Mouse (Mus musculus): ENCODE results near the gene Brd4.

The Brd4 gene

GRCm38 (mm10) chr17:32284262-32285137 lies at the start of gene Brd4:
TSS of gene Brd4 (minus strand) at chr17:32284722.
- DNase-seq (ENCODE audit: low read depth), result peak; percentile 96

DNA sequence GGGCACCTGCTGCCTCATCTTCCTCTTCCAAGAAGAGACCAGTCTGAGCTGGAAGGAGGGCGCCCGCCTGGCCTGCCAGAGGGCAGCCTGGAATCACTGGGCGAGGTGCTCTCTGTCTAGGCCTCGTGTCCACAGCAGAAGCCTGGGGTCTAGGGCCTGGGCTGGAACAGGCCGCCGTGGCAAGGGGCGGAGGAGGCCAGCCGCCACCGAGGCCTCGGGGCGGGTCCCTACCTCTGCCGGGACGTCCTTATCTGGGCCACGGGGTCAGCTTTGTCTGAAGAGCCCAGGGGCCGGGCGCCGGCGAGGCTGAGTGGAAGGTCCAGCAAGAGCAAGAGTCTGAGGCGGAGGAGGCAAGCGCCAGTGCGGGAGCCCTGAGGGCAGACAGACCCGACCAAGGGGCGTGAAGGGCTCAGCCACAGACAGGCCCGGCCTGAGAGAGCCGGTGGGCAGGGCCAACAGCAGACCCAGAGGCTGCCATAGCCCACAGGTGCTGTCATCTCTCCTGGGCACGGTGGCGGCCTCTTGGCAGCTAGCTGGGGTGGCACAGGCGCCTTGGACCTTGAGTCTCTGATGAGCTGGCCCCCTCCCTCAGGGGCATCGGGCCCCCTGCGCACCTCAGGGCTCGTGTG lies 49.3 kb upstream of the Brd4 start:
- no peak for DNase-seq (ENCODE audit: low read depth)

DNA sequence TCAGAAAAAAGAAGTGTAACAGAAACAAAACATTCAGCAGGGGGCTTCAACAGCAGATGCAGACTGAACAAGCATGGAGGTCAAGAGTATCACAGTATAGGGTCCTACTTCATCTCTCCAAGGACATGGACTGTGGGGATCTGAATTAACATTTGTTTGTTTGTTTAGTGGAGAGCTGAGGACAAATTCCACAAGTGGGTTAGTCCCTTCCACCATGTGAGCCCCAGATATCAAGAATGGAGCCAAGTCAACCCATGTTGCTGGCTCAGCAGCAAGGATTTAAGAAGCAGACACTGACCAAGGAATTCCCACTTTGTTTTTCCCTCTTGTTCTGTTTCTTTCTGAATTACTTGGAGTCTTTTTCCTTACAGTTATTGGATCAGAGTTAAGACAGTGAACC lies 43.0 kb upstream of the Brd4 start:
- no peak for DNase-seq (ENCODE audit: low read depth)

DNA sequence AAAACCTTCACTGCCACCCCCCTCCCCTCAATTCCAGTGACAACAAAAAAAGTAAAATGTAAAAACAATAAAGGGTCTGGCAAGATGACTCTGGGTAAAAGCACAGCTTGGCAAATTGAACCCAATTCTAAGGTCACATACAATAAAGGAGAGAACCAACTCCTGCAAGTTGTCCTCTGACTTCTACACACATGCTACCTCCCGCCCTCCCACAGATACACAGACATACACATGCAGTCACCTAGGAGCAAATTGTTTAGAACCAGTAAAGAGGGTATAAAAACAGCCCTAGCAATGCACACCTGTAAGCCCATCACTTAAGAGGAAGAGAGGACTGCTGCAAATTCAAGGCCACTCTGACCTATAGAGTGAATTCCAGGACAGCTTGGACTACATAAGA lies 38.3 kb upstream of the Brd4 start:
- DNase-seq (ENCODE audit: low read depth), result no peak

GRCm38 (mm10) chr17:32321836-32322235 lies 37.3 kb upstream of the Brd4 start:
- DNase-seq (ENCODE audit: low read depth), result peak; percentile 20

- no peak for DNase-seq (ENCODE audit: low read depth)
Observed at GRCm38 (mm10) chr17:32321390-32321734, 36.8 kb upstream of the Brd4 start.

DNA sequence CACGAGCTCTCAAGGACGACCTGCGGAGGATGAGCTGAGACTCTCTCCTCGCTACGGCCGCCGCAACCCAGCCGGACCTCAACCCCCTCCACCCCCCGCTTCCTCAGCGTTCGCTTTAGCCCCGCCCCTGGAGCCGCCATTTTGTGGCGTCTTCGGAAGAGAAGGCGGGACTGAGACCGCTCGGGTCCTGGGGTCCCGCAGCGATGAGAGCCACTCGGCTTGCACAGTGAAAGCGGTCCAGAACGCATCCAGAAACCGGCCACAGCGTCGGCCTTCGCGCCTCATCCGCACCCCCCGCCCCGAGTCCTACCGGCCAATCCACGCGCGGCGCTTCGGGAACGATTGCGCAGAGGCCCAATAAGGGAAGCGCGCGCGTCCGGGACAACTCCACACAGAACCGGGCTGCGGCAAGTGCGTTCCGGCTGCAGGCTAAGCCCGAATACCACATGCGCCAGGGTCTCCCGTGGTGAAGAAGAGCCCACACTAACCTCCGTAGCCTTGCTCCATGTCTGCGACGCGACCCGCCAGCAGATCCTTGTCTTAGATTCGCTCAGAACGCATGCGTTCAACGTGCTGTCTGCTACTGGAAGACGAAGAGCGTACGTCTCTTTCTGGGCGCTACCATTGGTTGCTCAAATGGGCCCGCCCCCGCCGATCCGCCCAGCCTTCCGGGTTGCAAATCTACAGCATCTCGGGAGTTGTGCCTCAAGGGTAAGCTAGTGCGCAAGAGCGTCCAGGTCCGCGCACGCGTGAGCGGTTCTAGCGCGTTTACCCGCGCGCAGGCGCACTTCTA lies 36.3 kb upstream of the Brd4 start, which contains the start of gene Akap8:
Akap8 (minus strand) TSS at position 642 of the 793 bp plus-strand sequence.
- peak; percentile 99 for DNase-seq (ENCODE audit: low read depth)

DNA sequence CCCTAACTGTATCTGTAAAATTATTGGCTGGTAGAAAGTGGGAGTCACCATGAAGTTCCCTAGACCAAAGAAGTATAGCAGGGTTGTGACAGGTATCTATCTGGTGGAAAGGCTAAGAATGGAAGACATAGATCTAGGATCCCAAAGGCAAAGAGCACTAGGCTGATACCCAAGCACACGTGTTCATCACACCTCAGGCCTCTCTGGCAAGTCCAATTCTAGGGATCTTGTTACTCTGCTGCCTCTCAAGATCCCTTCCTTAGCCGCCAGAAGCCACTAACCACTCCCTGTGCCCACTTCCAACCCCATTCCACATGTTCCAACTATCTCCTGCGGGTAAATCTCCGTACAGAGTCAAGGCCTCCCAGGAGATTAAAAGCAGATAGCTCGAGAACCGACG lies 35.4 kb upstream of the Brd4 start:
- DNase-seq (ENCODE audit: low read depth), result peak; percentile 19

DNA sequence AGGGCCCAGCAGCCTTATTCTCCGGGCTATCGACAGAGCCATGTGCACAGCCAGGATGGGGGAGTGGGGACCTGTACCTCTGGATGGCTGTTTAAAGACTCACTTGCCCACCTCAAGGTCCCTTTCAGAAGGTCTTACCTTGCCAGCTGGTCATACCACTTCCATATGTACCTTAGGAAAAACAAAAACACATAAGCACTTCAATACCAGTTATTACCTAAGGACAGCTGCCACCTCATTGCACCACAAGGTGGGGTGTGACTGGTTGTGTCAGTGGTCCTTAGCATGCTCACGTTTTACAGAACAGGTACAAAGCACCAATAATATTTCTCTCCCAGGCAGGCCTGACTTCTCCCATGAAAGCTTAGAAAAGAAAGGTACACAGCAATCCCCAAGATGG lies 33.2 kb upstream of the Brd4 start:
- DNase-seq (ENCODE audit: low read depth), result no peak

GRCm38 (mm10) chr17:32317032-32317431 lies 32.5 kb upstream of the Brd4 start:
- DNase-seq (ENCODE audit: low read depth), result no peak

DNA sequence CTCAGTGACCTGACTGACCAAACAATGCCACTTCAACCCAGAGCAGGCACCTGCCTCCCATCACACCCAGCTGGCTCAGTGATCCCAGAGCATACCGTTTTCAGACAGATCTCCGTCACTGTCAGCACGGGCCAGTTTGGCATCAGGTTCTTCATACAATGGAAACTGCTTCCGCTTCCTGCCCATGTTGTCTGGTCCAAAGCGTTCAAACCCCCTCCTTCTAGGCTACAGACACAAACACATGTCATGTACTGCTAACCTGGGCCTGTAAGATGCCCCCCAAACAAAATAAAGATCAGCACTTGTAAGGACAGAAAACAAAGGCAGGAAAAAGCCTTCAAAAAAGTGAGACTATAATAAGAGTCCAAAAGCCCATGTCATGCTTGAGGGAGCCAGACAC lies 31.0 kb upstream of the Brd4 start:
- no peak for DNase-seq (ENCODE audit: low read depth)

DNA sequence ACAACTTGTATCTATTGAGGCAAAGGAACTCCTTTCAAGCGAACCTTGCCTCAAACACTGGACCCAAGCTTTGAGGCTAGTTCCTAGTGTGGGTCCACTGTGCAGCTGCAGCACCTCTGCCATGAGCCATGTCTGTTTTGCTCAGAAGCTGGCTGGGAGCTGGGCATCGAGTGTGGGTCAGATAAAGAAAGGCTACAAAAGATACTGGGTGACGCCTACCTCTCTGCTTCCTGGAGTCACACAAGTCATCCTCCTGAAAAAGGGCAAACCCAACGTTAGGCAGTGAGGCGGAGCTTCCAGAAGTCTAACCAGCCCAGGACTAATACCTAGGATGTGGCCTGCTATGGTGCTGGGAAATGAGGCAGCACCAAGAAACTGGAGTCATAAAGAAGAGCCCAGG lies 29.4 kb upstream of the Brd4 start:
- DNase-seq (ENCODE audit: low read depth), result no peak

GRCm38 (mm10) chr17:32312801-32313200 lies 28.3 kb upstream of the Brd4 start:
- DNase-seq (ENCODE audit: low read depth), result no peak

- no peak for DNase-seq (ENCODE audit: low read depth)
Observed at GRCm38 (mm10) chr17:32307963-32308362, 23.4 kb upstream of the Brd4 start.

GRCm38 (mm10) chr17:32298125-32298524 lies 13.6 kb upstream of the Brd4 start:
- peak; percentile 11 for DNase-seq (ENCODE audit: low read depth)

DNA sequence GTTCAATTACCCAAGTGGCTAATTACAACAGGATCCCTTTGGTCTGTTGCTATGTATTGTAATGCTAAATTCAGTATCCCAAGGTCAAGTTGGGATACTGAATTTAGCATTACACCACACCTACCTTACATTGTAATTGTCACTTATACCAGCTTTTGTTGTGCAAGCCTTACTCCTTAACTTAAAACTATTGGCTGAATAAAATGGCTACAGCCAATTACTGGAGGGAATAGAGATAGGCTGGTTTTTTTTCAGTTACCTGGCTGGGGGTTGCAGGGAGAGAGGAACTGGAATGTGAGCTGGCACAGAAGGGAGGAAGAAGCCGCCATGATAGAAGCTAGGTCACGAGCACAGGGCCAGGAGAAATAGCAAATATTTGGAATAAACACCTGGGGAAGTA lies 11.4 kb upstream of the Brd4 start:
- DNase-seq (ENCODE audit: low read depth), result no peak

GRCm38 (mm10) chr17:32295160-32295559 lies 10.6 kb upstream of the Brd4 start:
- DNase-seq (ENCODE audit: low read depth), result no peak

- DNase-seq (ENCODE audit: low read depth), result peak; percentile 16
Observed at GRCm38 (mm10) chr17:32285138-32285670, 682 bp upstream of the Brd4 start.

DNA sequence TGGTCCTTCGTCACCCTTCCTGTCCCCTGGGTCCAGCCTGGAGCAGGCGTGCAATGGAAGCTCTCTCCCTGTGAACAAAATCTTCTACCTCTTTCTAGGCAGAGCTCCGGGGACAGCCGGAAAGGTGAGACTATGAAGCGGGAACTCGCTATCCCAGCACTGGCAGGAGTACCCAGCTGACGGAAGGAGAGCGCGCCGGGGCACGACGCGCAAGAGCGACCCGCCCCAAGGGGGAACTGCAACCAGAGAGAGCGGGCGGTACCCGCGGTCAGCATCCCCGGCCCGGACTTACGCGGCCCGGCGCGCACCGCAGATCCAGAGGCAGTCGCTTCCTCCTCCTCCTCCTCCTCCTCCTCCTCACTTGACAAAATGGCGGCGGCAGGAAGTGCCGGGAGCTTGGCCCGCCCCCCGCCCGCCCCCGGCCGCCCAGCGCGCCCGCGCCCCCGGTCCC lies 726 bp downstream of the Brd4 start:
- DNase-seq (ENCODE audit: low read depth), result peak; percentile 73

DNA sequence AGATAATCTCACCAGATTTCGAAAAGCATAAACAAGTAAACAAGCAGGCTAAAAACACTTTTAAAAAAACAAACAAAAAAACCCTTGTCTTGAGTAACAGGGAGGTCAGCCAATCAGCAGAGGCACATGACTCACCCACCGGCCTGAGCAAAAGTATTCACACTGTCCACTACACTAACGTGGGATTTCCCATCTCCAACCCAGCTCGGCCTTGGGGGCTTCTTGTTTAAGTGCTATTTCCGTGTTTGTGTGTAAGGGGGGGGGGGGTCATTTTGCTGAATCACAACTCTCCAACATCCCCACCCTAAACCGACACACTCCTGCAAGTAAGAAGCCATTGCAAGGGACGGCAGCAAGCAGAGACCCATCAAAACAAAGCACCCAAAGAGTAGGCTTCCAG lies 1.2 kb downstream of the Brd4 start:
- peak; percentile 81 for DNase-seq (ENCODE audit: low read depth)

GRCm38 (mm10) chr17:32281611-32282310 lies 2.8 kb downstream of the Brd4 start:
- peak; percentile 11 for DNase-seq (ENCODE audit: low read depth)

GRCm38 (mm10) chr17:32281126-32281525 lies 3.4 kb downstream of the Brd4 start:
- DNase-seq (ENCODE audit: low read depth), result no peak

Data from NIH3T3 (cell line).